Mouse (Mus musculus) stomach, embryonic 16.5 days (tissue): Measurements from ENCODE around the gene Acp5. TPM values are rescaled to one million over a fixed set of nuclear protein-coding genes. Genes with fewer than 3 reads are reported as not detected.

ENCODE experiments used
- ATAC-seq: fragments of 200-750 bp; cut with Nextera tagmentation; 2 replicates; pipeline ENCODE4 v1.8.0; 2017; ENCODE audit warnings: moderate number of reproducible peaks, moderate TSS enrichment; ENCODE audit not compliant: insufficient read depth, low FRiP score
- H3K27ac ChIP-seq: fragments of 300-500 bp; sonication (generic); 2 replicates; pipeline ENCODE4 v1.5.1; 2014; ENCODE audit warnings: low read length
- H3K27me3 ChIP-seq: fragments of 300-500 bp; sonication (generic); 2 replicates; pipeline ENCODE4 v1.6.1; 2014; ENCODE audit warnings: low read length, control low read depth, mixed read lengths; ENCODE audit not compliant: control insufficient read depth, insufficient read depth
- H3K36me3 ChIP-seq: fragments of 300-500 bp; sonication (generic); 2 replicates; pipeline ENCODE4 v1.6.1; 2014; ENCODE audit warnings: low read length; ENCODE audit not compliant: control insufficient read depth, insufficient read depth
- H3K4me1 ChIP-seq: fragments of 300-500 bp; sonication (generic); 2 replicates; pipeline ENCODE4 v1.6.1; 2014; ENCODE audit warnings: low read length, control low read depth, mixed read lengths; ENCODE audit not compliant: control insufficient read depth, insufficient read depth
- H3K4me2 ChIP-seq: fragments of 300-500 bp; sonication (generic); 2 replicates; pipeline ENCODE4 v1.6.1; 2014; ENCODE audit warnings: low read depth, low read length, mixed read lengths
- H3K4me3 ChIP-seq: fragments of 300-500 bp; sonication (generic); replicated peaks from 2 replicates; pipeline ENCODE4 v1.5.1; 2014; ENCODE audit warnings: mild to moderate bottlenecking, low read length
- H3K9ac ChIP-seq: fragments of 300-500 bp; sonication (generic); 2 replicates; pipeline ENCODE4 v1.6.1; 2014; ENCODE audit warnings: low read length
- H3K9me3 ChIP-seq: fragments of 300-500 bp; sonication (generic); replicated peaks from 2 replicates; pipeline ENCODE4 v1.6.1; 2016; ENCODE audit warnings: low read length, control low read depth; ENCODE audit not compliant: control insufficient read depth
- WGBS: fragments of 180-500 bp; shearing (Covaris S2); extraction: QIAGEN DNeasy Blood & Tissue Kit; methylation state at CpG from one replicate; pipeline ENCODE4 v1.1.7; 2014; 5-methylcytosine and 5-hydroxymethylcytosine counted together
- polyA plus RNA-seq: library from polyadenylated mRNA; unstranded; fragments of >200 nt; fragmentation: Nextera tagmentation; extraction: Ambion mirVana; gene quantifications from 2 replicates; pipeline ENCODE4 v1.2.1, GENCODE M21; 2015

Acp5 gene
- polyA plus RNA-seq, 1 experiment from 2014 or later, result 42.2 TPM

- Histone ChIP-seq H3K27ac (peak overlapping the region; percentile 79), H3K4me3 (peak overlapping the region; percentile 53), H3K4me2 (peak overlapping the region; percentile 93), H3K4me1 (peaks cover 13% of the 10 kb centered on the region), H3K36me3 (no peaks in the 10 kb centered on the region), H3K9me3 (no peaks in the 10 kb centered on the region), H3K27me3 (no peaks in the 10 kb centered on the region; the same call in 1 of the 2 replicates), H3K9ac (peak overlapping the region; percentile 77)
- ATAC-seq, result peak; percentile 79
- 1% methylated on average over 34 of the region's 35 CpGs for WGBS
These were observed 4.1 kb downstream of the Acp5 start for GRCm38 (mm10) chr9:22131226-22131981.

GRCm38 (mm10) chr9:22125246-22126027, 10.1 kb downstream of the Acp5 start:
- 86% methylated on average over 15 of the region's 15 CpGs for WGBS
- no peak overlapping the region for H3K9ac ChIP-seq
- H3K4me1 ChIP-seq, result no peaks in the 10 kb centered on the region
- ATAC-seq, result no peak
- H3K27me3 ChIP-seq, result no peaks in the 10 kb centered on the region
- no peak overlapping the region for H3K4me3 ChIP-seq
- H3K4me2 ChIP-seq, result no peak overlapping the region
- no peaks in the 10 kb centered on the region for H3K9me3 ChIP-seq
- no peak overlapping the region for H3K27ac ChIP-seq
- no peaks in the 10 kb centered on the region for H3K36me3 ChIP-seq

- H3K27ac ChIP-seq, result no peak overlapping the region
- H3K9me3 ChIP-seq, result no peaks in the 10 kb centered on the region
- no peak overlapping the region for H3K9ac ChIP-seq
- H3K36me3 ChIP-seq, result no peaks in the 10 kb centered on the region
- no peaks in the 10 kb centered on the region for H3K27me3 ChIP-seq
- no peak overlapping the region for H3K4me3 ChIP-seq
- H3K4me2 ChIP-seq, result no peak overlapping the region
- ATAC-seq, result no peak
- WGBS, result 81% methylated on average over 3 of the region's 3 CpGs
- no peaks in the 10 kb centered on the region for H3K4me1 ChIP-seq
These were observed 11.3 kb downstream of the Acp5 start for GRCm38 (mm10) chr9:22124169-22124568.

- Histone ChIP-seq H3K36me3 (no peaks in the 10 kb centered on the region), H3K27ac (0 out of 2 replicates have a peak overlapping the region, but pooled peaks have one; percentile 36), H3K27me3 (no peaks in the 10 kb centered on the region), H3K4me3 (no peak overlapping the region), H3K9ac (no peak overlapping the region), H3K9me3 (no peaks in the 10 kb centered on the region), H3K4me2 (no peak overlapping the region), H3K4me1 (no peaks in the 10 kb centered on the region)
- no peak for ATAC-seq
- 73% methylated on average over 7 of the region's 7 CpGs for WGBS
These were observed 12.4 kb downstream of the Acp5 start for GRCm38 (mm10) chr9:22123069-22123609.

GRCm38 (mm10) chr9:22122005-22122404, 13.5 kb downstream of the Acp5 start:
- Histone ChIP-seq H3K4me2 (no peak overlapping the region), H3K27ac (no peak overlapping the region), H3K9me3 (no peaks in the 10 kb centered on the region), H3K9ac (no peak overlapping the region), H3K36me3 (no peaks in the 10 kb centered on the region), H3K4me1 (peaks cover 4% of the 10 kb centered on the region), H3K4me3 (no peak overlapping the region), H3K27me3 (no peaks in the 10 kb centered on the region)
- no peak for ATAC-seq
- WGBS, result 75% methylated on average over 3 of the region's 3 CpGs

GRCm38 (mm10) chr9:22121545-22121944, 14.0 kb downstream of the Acp5 start:
- ATAC-seq, result no peak
- H3K36me3 ChIP-seq, result no peaks in the 10 kb centered on the region
- no peak overlapping the region for H3K27ac ChIP-seq
- H3K9me3 ChIP-seq, result no peaks in the 10 kb centered on the region
- H3K4me2 ChIP-seq, result no peak overlapping the region
- H3K4me3 ChIP-seq, result no peak overlapping the region
- peaks cover 4% of the 10 kb centered on the region for H3K4me1 ChIP-seq
- H3K27me3 ChIP-seq, result no peaks in the 10 kb centered on the region
- H3K9ac ChIP-seq, result no peak overlapping the region

GRCm38 (mm10) chr9:22119543-22119942, 16.0 kb downstream of the Acp5 start:
- Histone ChIP-seq H3K27me3 (no peaks in the 10 kb centered on the region), H3K4me1 (peaks cover 12% of the 10 kb centered on the region), H3K9me3 (no peaks in the 10 kb centered on the region), H3K36me3 (no peaks in the 10 kb centered on the region), H3K4me3 (no peak overlapping the region), H3K27ac (no peak overlapping the region), H3K9ac (no peak overlapping the region), H3K4me2 (no peak overlapping the region)
- 90% methylated on average over 4 of the region's 4 CpGs for WGBS
- no peak for ATAC-seq

- Histone ChIP-seq H3K9ac (peak overlapping the region; percentile 69), H3K4me2 (peak overlapping the region; percentile 88), H3K27me3 (no peaks in the 10 kb centered on the region), H3K9me3 (no peaks in the 10 kb centered on the region), H3K4me1 (peaks cover 12% of the 10 kb centered on the region), H3K27ac (peak overlapping the region; percentile 39; the same call in 1 of the 2 replicates), H3K36me3 (peaks cover 6% of the 10 kb centered on the region), H3K4me3 (peak overlapping the region; percentile 79)
- 39% methylated on average over 10 of the region's 10 CpGs for WGBS
- no peak for ATAC-seq
These were observed 17.6 kb downstream of the Acp5 start for GRCm38 (mm10) chr9:22117754-22118456.
